Mouse (Mus musculus) lung, postnatal 0 days (tissue): ENCODE data around the gene Cabp2.

Experiments used
- CTCF ChIP-seq: IDR thresholded peaks from 2 replicates; pipeline ENCODE4 v1.5.1; 2016; ENCODE audit warnings: antibody characterized with exemption, mild to moderate bottlenecking
- EP300 ChIP-seq: IDR thresholded peaks from 2 replicates; pipeline ENCODE4 v1.6.1; 2016; ENCODE audit warnings: antibody characterized with exemption, mild to moderate bottlenecking, control low read depth

DNA sequence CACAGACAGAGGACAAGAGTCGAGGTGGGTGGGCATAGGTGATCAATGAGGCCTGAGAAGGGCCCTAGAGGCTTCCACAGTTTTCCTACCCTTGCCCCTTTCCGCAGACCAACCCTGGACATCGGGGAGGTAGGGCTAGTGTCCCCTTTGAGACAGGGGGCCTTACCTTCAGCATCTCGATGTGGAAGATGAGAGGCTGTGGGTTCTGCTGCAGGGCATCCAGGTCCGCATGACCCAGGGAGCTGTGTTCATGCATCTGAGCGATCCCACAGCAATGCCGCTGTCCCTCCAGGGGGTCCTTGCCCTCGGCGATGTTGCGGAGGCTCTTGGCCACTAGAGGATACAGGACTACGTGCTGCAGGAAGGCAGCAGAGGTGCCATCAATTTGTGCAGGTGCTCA is 34.4 kb downstream of the Cabp2 start:
- TF ChIP-seq CTCF, result no peak
- no peak for TF ChIP-seq EP300
